Mouse (Mus musculus) lung, postnatal 0 days (tissue): ENCODE measurements around the gene Csrp1. TPM values are rescaled to one million over a fixed set of nuclear protein-coding genes. Genes with fewer than 3 reads are reported as not detected.

ENCODE experiments used
- ATAC-seq: fragments of 200-750 bp; cut with Nextera tagmentation; 2 replicates; pipeline ENCODE4 v1.8.0; 2017; ENCODE audit warnings: moderate library complexity
- DNase-seq: peaks from one replicate; pipeline ENCODE4 v3.0.0-alpha.2; 2016; ENCODE audit warnings: low spot score
- H3K27ac ChIP-seq: fragments of 300-500 bp; sonication (generic); 2 replicates; pipeline ENCODE4 v1.5.1; 2014; ENCODE audit warnings: antibody characterized with exemption, mild to moderate bottlenecking, low read length, mixed read lengths
- H3K27me3 ChIP-seq: fragments of 300-500 bp; sonication (generic); replicated peaks from 2 replicates; pipeline ENCODE4 v1.6.1; 2014; ENCODE audit warnings: low read length, mixed read lengths; ENCODE audit not compliant: insufficient read depth
- H3K36me3 ChIP-seq: fragments of 300-500 bp; sonication (generic); 2 replicates; pipeline ENCODE4 v1.6.1; 2014; ENCODE audit warnings: low read length, mixed read lengths; ENCODE audit not compliant: insufficient read depth
- H3K4me1 ChIP-seq: fragments of 300-500 bp; sonication (generic); 2 replicates; pipeline ENCODE4 v1.6.1; 2014; ENCODE audit warnings: antibody characterized with exemption, low read depth, low read length, mixed read lengths; ENCODE audit not compliant: insufficient read depth
- H3K4me2 ChIP-seq: fragments of 300-500 bp; sonication (generic); replicated peaks from 2 replicates; pipeline ENCODE4 v1.6.1; 2014; ENCODE audit warnings: low read depth, mild to moderate bottlenecking, low read length, moderate library complexity, mixed read lengths
- H3K4me3 ChIP-seq: fragments of 300-500 bp; sonication (generic); 2 replicates; pipeline ENCODE4 v1.5.1; 2014; ENCODE audit warnings: low read depth, low read length
- H3K9ac ChIP-seq: fragments of 300-500 bp; sonication (generic); replicated peaks from 2 replicates; pipeline ENCODE4 v1.6.1; 2014; ENCODE audit warnings: low read depth, mild to moderate bottlenecking
- H3K9me3 ChIP-seq: fragments of 300-500 bp; sonication (generic); 2 replicates; pipeline ENCODE4 v1.6.1; 2016; ENCODE audit warnings: low read length, mixed read lengths
- CTCF ChIP-seq: IDR thresholded peaks from 2 replicates; pipeline ENCODE4 v1.5.1; 2016; ENCODE audit warnings: antibody characterized with exemption, mild to moderate bottlenecking
- EP300 ChIP-seq: IDR thresholded peaks from 2 replicates; pipeline ENCODE4 v1.6.1; 2016; ENCODE audit warnings: antibody characterized with exemption, mild to moderate bottlenecking, control low read depth
- WGBS: fragments of 180-500 bp; shearing (Covaris S2); extraction: QIAGEN DNeasy Blood & Tissue Kit; methylation state at CpG from one replicate; pipeline ENCODE4 v1.1.7; 2014; 5-methylcytosine and 5-hydroxymethylcytosine counted together
- polyA plus RNA-seq: library from polyadenylated mRNA; unstranded; fragments of >200 nt; fragmentation: Nextera tagmentation; extraction: Ambion mirVana; gene quantifications from 2 replicates; pipeline ENCODE4 v1.2.1, GENCODE M21; 2015

The Csrp1 gene
- polyA plus RNA-seq, 1 experiment from 2014 or later = 545 TPM

GRCm38 (mm10) chr1:135768400-135768799, 48.5 kb downstream of the Csrp1 start:
- peaks cover 14% of the 10 kb centered on the region; the same call in 1 of the 2 replicates for H3K4me1 ChIP-seq
- 85% methylated on average over 2 of the region's 2 CpGs for WGBS
- H3K4me2 ChIP-seq = 0 out of 2 replicates have a peak overlapping the region, but pooled peaks have one; percentile 17
- no peaks in the 10 kb centered on the region for H3K9me3 ChIP-seq
- ATAC-seq (no peak), DNase-seq (no peak)
- no peak overlapping the region for H3K27ac ChIP-seq
- no peaks in the 10 kb centered on the region for H3K27me3 ChIP-seq
- H3K4me3 ChIP-seq = no peak overlapping the region; the same call in 1 of the 2 replicates
- no peak overlapping the region for H3K9ac ChIP-seq
- H3K36me3 ChIP-seq = no peaks in the 10 kb centered on the region
- TF ChIP-seq EP300 = no peak
- no peak for TF ChIP-seq CTCF

DNA sequence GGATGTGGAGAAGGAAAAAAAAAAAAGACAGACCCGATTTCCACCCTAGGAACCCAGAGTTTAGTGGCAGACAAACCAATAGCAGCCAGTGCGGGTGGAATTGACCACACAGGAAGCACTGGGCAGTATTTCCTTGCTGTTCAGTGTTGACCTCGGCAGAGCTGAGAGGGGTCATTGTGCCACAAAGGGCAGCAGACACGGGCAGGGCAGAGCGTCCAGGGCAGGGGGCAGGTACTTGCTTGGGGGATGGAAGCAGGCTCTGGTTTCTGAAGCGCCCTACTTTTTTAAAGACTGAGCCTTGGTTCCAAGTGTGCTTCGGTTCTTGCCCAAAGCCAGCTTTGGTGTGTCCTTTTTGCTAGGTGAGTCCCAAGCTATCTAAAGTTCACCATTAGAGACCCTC, 50.4 kb downstream of the Csrp1 start:
- H3K27me3 ChIP-seq = no peaks in the 10 kb centered on the region
- ATAC-seq = no peak
- H3K27ac ChIP-seq = 0 out of 2 replicates have a peak overlapping the region, but pooled peaks have one; percentile 51
- no peaks in the 10 kb centered on the region for H3K9me3 ChIP-seq
- WGBS = 67% methylated on average over 7 of the region's 7 CpGs
- peaks cover 13% of the 10 kb centered on the region; the same call in 1 of the 2 replicates for H3K4me1 ChIP-seq
- no peak for DNase-seq
- no peak overlapping the region for H3K4me2 ChIP-seq
- no peak for TF ChIP-seq EP300
- TF ChIP-seq CTCF = no peak
- H3K36me3 ChIP-seq = no peaks in the 10 kb centered on the region
- no peak overlapping the region for H3K4me3 ChIP-seq
- no peak overlapping the region for H3K9ac ChIP-seq

DNA sequence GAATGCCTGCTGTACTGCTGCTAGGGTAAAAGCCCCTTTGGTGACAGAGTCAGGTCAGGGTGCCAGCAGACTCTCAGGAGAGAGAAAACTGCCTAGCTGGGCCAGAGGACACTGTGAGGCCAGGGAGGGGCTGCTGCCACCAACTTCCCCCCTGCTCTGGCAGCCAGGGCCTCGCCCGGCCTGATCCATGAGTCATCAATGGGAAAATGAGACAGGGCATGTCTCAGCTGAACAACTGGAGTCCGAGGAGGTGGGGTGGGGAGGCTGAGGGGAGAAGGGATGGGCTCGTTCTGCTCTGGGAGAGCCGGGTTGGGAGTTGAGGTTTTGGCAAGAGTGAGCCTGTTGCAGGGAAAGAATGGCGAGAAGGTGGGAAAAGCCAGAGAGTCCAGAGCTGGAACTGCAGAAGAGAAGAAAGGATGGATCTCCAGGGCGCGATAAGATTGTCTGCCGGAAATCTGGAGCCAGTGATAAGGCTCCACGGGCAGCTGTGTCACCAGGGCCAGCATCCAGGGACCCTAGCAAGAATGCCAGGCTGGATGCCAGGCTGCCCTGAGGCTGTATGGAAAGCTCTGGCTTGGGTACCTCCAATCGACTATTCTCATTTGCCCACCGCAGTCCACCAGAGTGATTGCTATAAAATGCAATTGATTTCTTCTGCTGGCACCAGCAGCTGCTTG, 51.2 kb downstream of the Csrp1 start:
- 45% methylated on average over 12 of the region's 12 CpGs for WGBS
- Histone ChIP-seq H3K4me3 (no peak overlapping the region), H3K9me3 (no peaks in the 10 kb centered on the region), H3K36me3 (no peaks in the 10 kb centered on the region), H3K27me3 (no peaks in the 10 kb centered on the region), H3K27ac (no peak overlapping the region), H3K9ac (no peak overlapping the region), H3K4me1 (peaks cover 7% of the 10 kb centered on the region; the same call in 1 of the 2 replicates), H3K4me2 (no peak overlapping the region)
- TF ChIP-seq CTCF (no peak), EP300 (no peak; the same call in 1 of the 2 replicates)
- DNase-seq = peak; percentile 75
- ATAC-seq = peak; percentile 78

GRCm38 (mm10) chr1:135771573-135771970, 51.7 kb downstream of the Csrp1 start:
- peaks cover 5% of the 10 kb centered on the region; the same call in 1 of the 2 replicates for H3K4me1 ChIP-seq
- ATAC-seq (no peak), DNase-seq (no peak)
- no peak for TF ChIP-seq CTCF
- TF ChIP-seq EP300 = no peak
- no peak overlapping the region for H3K4me3 ChIP-seq
- H3K9ac ChIP-seq = no peak overlapping the region
- no peaks in the 10 kb centered on the region for H3K9me3 ChIP-seq
- no peak overlapping the region for H3K27ac ChIP-seq
- H3K36me3 ChIP-seq = no peaks in the 10 kb centered on the region
- 75% methylated on average over 8 of the region's 8 CpGs for WGBS
- H3K27me3 ChIP-seq = no peaks in the 10 kb centered on the region
- no peak overlapping the region for H3K4me2 ChIP-seq

- DNase-seq (no peak), ATAC-seq (no peak)
- Histone ChIP-seq H3K4me1 (peaks cover 5% of the 10 kb centered on the region; the same call in 1 of the 2 replicates), H3K36me3 (no peaks in the 10 kb centered on the region), H3K4me2 (no peak overlapping the region), H3K9ac (no peak overlapping the region), H3K4me3 (no peak overlapping the region), H3K27ac (no peak overlapping the region), H3K9me3 (no peaks in the 10 kb centered on the region), H3K27me3 (no peaks in the 10 kb centered on the region)
- TF ChIP-seq CTCF (no peak), EP300 (no peak)
Measured at GRCm38 (mm10) chr1:135776596-135776995, 56.7 kb downstream of the Csrp1 start.

GRCm38 (mm10) chr1:135777046-135777445, 57.2 kb downstream of the Csrp1 start:
- Histone ChIP-seq H3K4me3 (no peak overlapping the region), H3K9ac (no peak overlapping the region), H3K4me2 (no peak overlapping the region), H3K27me3 (no peaks in the 10 kb centered on the region), H3K4me1 (peaks cover 5% of the 10 kb centered on the region; the same call in 1 of the 2 replicates), H3K27ac (no peak overlapping the region), H3K36me3 (no peaks in the 10 kb centered on the region), H3K9me3 (no peaks in the 10 kb centered on the region)
- ATAC-seq (no peak), DNase-seq (no peak)
- no peak for TF ChIP-seq EP300
- TF ChIP-seq CTCF = no peak
- 89% methylated on average over 1 of the region's 1 CpGs for WGBS
